Mouse (Mus musculus) testis, postnatal 10 days (tissue): Measurements from ENCODE around the gene Card11.

Experiments used
- DNase-seq: peaks from one replicate; pipeline ENCODE4 v3.0.0; 2021; ENCODE audit warnings: low spot score

The Card11 gene

GRCm38 (mm10) chr5:140992093-140993070 lies 8.0 kb downstream of the Card11 start:
- no peak for DNase-seq

DNA sequence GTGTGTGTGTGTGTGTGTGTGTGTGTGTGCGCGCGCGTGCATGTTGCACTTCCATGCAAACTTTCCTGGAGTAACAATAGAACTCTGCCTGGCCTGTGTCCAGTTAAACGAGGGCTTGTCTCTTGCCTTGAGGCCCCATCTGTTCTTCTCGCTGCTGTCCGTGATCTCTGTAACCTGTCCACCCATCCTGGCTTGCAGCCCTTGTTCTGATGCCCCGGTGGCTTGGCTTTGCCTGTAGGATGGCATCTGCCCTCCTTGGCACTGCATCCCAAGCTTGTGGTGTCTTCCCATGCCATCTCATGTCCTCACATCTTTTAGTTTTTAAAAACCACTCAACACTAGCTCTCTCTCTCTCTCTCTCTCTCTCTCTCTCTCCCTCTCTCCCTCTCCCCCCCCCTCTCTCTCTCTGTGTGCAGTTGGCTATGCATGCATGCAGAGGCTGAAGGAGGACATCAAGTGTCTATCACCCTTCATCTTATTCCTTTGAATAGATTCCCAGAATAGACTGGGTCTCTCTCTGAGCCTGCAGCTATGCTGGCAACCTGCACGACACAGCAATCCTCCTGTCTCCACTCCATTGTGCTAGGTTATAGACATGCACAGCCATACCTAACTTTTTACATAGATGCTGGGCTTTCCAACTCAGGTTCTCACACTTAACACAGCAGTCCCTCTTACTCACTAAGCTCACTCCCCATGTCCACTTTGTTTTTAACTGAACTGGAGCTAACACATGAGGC lies 14.9 kb downstream of the Card11 start:
- no peak for DNase-seq

- DNase-seq: peak; percentile 57
Measured at GRCm38 (mm10) chr5:140981370-140981805, 19.0 kb downstream of the Card11 start.

- DNase-seq: no peak
Measured at GRCm38 (mm10) chr5:140980783-140981182, 19.6 kb downstream of the Card11 start.

- DNase-seq: no peak
Measured at GRCm38 (mm10) chr5:140980051-140980450, 20.3 kb downstream of the Card11 start.

- DNase-seq: peak; percentile 73
Measured at GRCm38 (mm10) chr5:140962945-140963344, 37.4 kb downstream of the Card11 start.

DNA sequence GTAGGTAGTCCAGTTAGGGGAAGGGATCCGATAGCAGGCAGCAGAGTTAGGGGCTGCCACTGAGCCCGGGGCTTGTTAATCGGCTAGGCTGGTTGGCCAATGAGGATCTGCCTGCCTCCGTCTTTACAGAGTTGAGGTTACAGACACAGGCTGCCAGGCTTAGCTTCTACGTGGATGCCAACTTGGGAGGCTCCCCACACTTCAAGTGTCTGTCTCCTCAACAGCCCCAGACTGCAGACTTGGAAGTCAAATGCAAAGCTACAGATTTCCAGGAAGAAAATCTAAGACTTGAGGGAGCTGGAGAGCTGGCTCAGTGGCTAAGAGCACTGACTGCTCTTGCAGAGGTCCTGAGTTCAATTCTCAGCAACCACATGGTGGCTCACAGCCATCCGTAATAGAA lies 39.6 kb downstream of the Card11 start:
- no peak for DNase-seq

DNA sequence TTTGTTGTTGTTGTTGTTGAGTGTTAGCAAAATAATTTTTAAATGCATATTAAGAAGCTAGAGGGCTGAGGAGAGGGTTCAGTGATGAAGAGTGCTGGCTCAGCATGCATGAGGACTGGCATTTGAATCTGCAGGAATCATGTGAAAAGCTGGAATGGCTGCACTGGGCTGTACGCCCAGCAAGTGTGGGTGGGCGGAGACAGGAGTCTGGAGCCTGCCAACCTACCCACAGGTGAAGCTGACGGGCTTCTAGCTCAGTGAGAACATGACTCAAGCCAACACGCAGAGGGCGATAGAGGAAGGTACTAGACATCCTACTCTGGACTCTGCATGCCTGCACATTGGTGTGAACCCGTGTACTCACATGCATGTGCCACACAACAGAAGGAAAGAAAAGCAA lies 41.2 kb downstream of the Card11 start:
- no peak for DNase-seq

DNA sequence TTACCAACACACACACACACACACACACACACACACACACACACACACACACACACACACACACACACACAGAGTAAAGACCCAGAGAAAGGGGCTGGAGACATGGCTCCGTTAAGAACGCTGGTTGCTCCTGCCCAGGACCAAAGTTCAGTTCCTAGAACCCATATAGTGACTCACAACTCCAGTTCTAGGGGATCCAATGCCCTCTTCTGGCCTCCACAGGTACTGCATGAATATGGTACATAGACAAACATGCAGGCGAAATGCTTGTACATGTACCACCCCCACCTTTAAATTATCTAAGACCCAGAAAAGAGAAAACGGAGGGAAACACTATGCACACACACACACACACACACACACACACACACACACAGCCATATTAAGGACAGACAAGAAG lies 43.3 kb downstream of the Card11 start:
- DNase-seq: no peak

- DNase-seq: no peak
Measured at GRCm38 (mm10) chr5:140955666-140956065, 44.7 kb downstream of the Card11 start.

GRCm38 (mm10) chr5:140951801-140952200 lies 48.6 kb downstream of the Card11 start:
- no peak for DNase-seq

- DNase-seq: no peak
Measured at GRCm38 (mm10) chr5:140948009-140948408, 52.4 kb downstream of the Card11 start.

DNA sequence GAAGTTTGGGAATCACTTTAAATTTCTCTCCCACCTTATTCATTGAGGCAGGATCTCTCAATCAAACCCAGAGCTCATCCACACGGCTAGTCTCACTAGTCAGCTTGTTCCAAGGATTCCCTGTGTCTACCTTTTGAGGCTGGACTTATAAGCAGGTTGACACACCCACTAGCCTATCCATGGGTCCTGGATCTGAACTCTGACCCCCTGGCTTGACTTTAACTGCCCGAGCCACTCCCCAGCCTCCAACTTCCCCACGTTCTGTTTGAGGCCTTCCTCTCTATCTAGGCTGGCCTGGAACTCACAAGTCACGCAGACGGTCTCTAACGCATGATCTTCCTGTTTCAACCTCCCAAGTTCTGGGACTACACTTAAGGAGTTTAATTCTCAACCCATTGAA lies 54.3 kb downstream of the Card11 start:
- no peak for DNase-seq

DNA sequence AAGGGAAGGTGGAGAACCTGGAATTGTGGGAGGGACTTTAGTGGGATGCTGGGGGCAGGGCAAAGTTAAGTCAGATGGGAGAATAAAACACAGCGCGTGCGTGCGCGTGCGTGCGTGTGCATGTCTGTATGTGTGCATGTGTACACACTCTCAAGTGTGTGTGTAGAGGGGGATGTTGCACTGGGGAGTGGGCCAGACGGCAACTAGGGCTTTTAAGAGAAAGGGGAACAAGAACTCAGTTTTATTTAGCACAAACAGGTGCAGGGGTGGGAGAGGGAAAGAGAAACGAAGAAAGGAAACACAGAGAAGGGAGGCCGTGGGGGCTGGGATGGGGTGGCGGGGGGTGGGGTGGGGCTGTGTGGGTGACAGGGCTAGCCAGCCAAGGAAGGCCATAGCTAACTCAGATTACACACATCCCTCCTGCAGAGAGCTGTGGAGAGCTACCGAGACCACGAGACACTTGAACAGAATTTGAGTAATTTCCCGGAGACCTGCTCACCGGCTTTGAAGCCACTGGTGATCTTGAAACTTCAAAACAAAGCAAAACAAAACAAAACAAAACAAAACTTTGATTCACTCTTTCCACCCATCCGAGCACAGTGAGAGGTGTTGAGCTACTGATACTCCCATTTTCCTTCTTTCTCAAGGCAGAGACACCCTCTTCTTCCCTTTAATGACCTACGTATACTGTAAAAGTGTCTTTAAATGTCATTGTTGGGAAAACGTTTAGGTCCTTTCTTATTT lies 55.8 kb downstream of the Card11 start:
- DNase-seq: no peak

- DNase-seq: no peak
Measured at GRCm38 (mm10) chr5:140940923-140941491, 59.4 kb downstream of the Card11 start.

GRCm38 (mm10) chr5:140940257-140940922 lies 60.0 kb downstream of the Card11 start:
- no peak for DNase-seq

DNA sequence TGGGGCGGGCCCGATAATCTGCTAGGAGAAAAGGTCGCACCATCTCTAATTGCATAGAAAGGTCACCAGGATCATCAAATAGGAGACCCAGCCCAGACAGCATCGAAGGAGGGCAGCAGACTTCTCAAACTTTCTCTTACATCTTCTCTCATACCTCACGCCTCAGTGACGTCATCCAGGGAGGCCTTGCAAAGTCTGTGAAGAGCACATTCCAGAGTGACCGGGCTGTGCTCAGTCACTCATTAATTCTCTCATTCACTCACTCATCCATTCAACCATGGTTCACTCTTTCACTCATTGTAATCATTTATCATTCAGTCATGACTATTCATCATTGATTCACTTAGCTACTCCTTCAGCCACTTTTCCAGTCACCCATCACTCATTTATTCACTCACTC lies 63.6 kb downstream of the Card11 start:
- DNase-seq: no peak

GRCm38 (mm10) chr5:140935848-140936247 lies 64.5 kb downstream of the Card11 start:
- DNase-seq: no peak

- no peak for DNase-seq
Measured at GRCm38 (mm10) chr5:140934639-140935315, 65.6 kb downstream of the Card11 start.

DNA sequence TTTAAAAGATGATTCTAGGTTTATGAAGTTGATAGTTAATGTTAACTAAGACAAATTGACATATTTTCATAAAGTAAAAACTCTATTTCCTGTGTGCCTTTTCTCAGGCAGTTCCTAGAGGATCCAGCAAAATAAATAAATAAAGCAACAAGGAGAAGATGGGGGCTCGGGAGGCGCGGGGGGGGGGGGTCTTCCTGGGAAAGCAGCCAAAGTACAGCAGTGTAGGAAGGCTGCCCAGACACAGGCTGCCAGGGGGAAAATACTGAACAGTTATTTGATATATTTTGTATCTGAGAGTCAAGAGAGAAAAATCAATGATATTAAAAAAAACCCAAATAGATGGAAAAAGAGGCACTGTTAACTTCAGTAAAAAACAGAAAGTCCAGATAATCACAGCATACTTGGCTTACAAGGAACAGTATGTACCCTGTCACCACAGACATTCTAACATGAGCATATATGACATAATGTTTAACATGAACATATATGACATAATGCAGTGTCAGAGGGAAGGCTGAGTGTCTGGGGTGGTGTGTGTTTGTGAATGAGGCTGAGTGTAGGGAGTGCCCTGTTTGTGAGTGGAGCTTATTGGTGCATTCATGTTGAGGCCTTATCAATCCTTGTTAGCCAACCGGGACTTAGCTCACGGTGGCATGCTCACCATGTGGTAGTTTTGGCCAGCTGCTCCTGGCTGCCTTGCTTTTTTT lies 68.7 kb downstream of the Card11 start:
- no peak for DNase-seq
